Mouse (Mus musculus) liver, adult 2 months (tissue): ENCODE data around the gene Ankfn1.

Source experiments
- CTCF ChIP-seq: fragments of 200-500 bp; IDR thresholded peaks from 2 replicates; pipeline ENCODE4 v1.5.1; 2011; ENCODE audit warnings: low read depth, low read length, control low read depth
- POLR2A ChIP-seq: fragments of 200-500 bp; IDR thresholded peaks from 2 replicates; pipeline ENCODE4 v1.6.1; 2011; ENCODE audit warnings: low read length, control low read depth; ENCODE audit not compliant: insufficient read depth; ENCODE audit errors: extremely low read depth

DNA sequence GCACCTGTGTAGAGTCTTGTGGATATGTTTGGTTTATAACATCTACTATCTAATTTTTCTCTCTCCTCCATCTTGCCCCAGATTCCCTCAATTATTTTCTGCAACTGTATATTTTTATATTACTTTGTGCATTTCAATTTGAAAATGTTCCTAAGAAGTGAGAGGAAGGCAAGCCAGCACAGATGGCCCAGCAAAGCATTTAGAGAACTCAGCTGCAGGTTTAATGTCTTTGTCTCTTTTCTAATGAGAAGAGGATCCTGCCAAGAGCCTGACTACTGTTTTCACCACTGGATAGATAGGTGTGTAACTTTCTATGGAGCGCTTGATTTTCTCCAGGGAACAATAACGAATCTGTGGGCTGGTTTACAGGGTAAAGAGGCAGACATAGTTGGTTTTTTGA lies 161.6 kb downstream of the Ankfn1 start:
- TF ChIP-seq CTCF: no peak
- TF ChIP-seq POLR2A: no peak
